Mouse (Mus musculus): ENCODE results near the gene Slc25a54. TPM values are rescaled to one million over a fixed set of nuclear protein-coding genes. Genes with fewer than 3 reads are reported as not detected.
A peak's percentile ranks its signal among the peaks of the same experiment; 100 is the strongest.

Slc25a54 gene
- polyA plus RNA-seq, 1 experiment, result not detected

GRCm38 (mm10) chr3:109084418-109084817, 4.1 kb downstream of the Slc25a54 start:
- Histone ChIP-seq H3K4me1 (ENCODE audit: control insufficient read depth, insufficient read depth, insufficient read length, low read length) (no peaks in the 10 kb centered on the region), H3K4me3 (ENCODE audit: low read depth, low read length) (no peak overlapping the region), H3K36me3 (ENCODE audit: control insufficient read depth, insufficient read depth, low read length) (no peaks in the 10 kb centered on the region), H3K27ac (ENCODE audit: insufficient read depth, low read depth, low read length) (no peak overlapping the region), H3K27me3 (ENCODE audit: control insufficient read depth, insufficient read depth, low read length) (no peaks in the 10 kb centered on the region)
- 94% methylated on average over 2 of the region's 2 CpGs for WGBS
- TF ChIP-seq POLR2A (IDR thresholded peaks at IDR 0.05; ENCODE audit: low read depth, low read length) (no peak), CTCF (IDR thresholded peaks at IDR 0.05; ENCODE audit: extremely low read depth, insufficient read length, insufficient replicate concordance, low read depth, low read length) (no peak)

GRCm38 (mm10) chr3:109088460-109088859, 8.2 kb downstream of the Slc25a54 start:
- TF ChIP-seq CTCF (IDR thresholded peaks at IDR 0.05; ENCODE audit: extremely low read depth, insufficient read length, insufficient replicate concordance, low read depth, low read length), result no peak
- TF ChIP-seq POLR2A (IDR thresholded peaks at IDR 0.05; ENCODE audit: low read depth, low read length), result no peak
- 26% methylated on average over 2 of the region's 2 CpGs for whole genome bisulfite sequencing
- no peaks in the 10 kb centered on the region for H3K36me3 ChIP-seq (ENCODE audit: control insufficient read depth, insufficient read depth, low read length)
- no peak overlapping the region for H3K27ac ChIP-seq (ENCODE audit: insufficient read depth, low read depth, low read length)
- H3K4me3 ChIP-seq (ENCODE audit: low read depth, low read length), result no peak overlapping the region
- no peaks in the 10 kb centered on the region for H3K4me1 ChIP-seq (ENCODE audit: control insufficient read depth, insufficient read depth, insufficient read length, low read length)
- H3K27me3 ChIP-seq (ENCODE audit: control insufficient read depth, insufficient read depth, low read length), result no peaks in the 10 kb centered on the region

- no peaks in the 10 kb centered on the region for H3K27me3 ChIP-seq (ENCODE audit: control insufficient read depth, insufficient read depth, low read length)
- no peak for TF ChIP-seq POLR2A (IDR thresholded peaks at IDR 0.05; ENCODE audit: low read depth, low read length)
- no peak for TF ChIP-seq CTCF (IDR thresholded peaks at IDR 0.05; ENCODE audit: extremely low read depth, insufficient read length, insufficient replicate concordance, low read depth, low read length)
- H3K4me1 ChIP-seq (ENCODE audit: control insufficient read depth, insufficient read depth, insufficient read length, low read length), result no peaks in the 10 kb centered on the region
- H3K4me3 ChIP-seq (ENCODE audit: low read depth, low read length), result no peak overlapping the region
- H3K27ac ChIP-seq (ENCODE audit: insufficient read depth, low read depth, low read length), result no peak overlapping the region
- 67% methylated on average over 8 of the region's 8 CpGs for WGBS
- no peaks in the 10 kb centered on the region for H3K36me3 ChIP-seq (ENCODE audit: control insufficient read depth, insufficient read depth, low read length)
Observed at GRCm38 (mm10) chr3:109104702-109105101, 24.4 kb downstream of the Slc25a54 start.

- H3K4me1 ChIP-seq (ENCODE audit: control insufficient read depth, insufficient read depth, insufficient read length, low read length), result peaks cover 7% of the 10 kb centered on the region; the same call in 1 of the 2 replicates
- H3K36me3 ChIP-seq (ENCODE audit: control insufficient read depth, insufficient read depth, low read length), result no peaks in the 10 kb centered on the region
- H3K27ac ChIP-seq (ENCODE audit: insufficient read depth, low read depth, low read length), result no peak overlapping the region
- H3K4me3 ChIP-seq (ENCODE audit: low read depth, low read length), result no peak overlapping the region
- TF ChIP-seq CTCF (IDR thresholded peaks at IDR 0.05; ENCODE audit: extremely low read depth, insufficient read length, insufficient replicate concordance, low read depth, low read length) (no peak), POLR2A (IDR thresholded peaks at IDR 0.05; ENCODE audit: low read depth, low read length) (no peak)
- no peaks in the 10 kb centered on the region for H3K27me3 ChIP-seq (ENCODE audit: control insufficient read depth, insufficient read depth, low read length)
Observed at GRCm38 (mm10) chr3:109117136-109117535, 36.9 kb downstream of the Slc25a54 start.

- H3K4me3 ChIP-seq (ENCODE audit: low read depth, low read length), result no peak overlapping the region
- no peaks in the 10 kb centered on the region for H3K27me3 ChIP-seq (ENCODE audit: control insufficient read depth, insufficient read depth, low read length)
- no peaks in the 10 kb centered on the region for H3K36me3 ChIP-seq (ENCODE audit: control insufficient read depth, insufficient read depth, low read length)
- peaks cover 7% of the 10 kb centered on the region; the same call in 1 of the 2 replicates for H3K4me1 ChIP-seq (ENCODE audit: control insufficient read depth, insufficient read depth, insufficient read length, low read length)
- 83% methylated on average over 5 of the region's 5 CpGs for WGBS
- TF ChIP-seq POLR2A (IDR thresholded peaks at IDR 0.05; ENCODE audit: low read depth, low read length), result no peak
- TF ChIP-seq CTCF (IDR thresholded peaks at IDR 0.05; ENCODE audit: extremely low read depth, insufficient read length, insufficient replicate concordance, low read depth, low read length), result no peak
- no peak overlapping the region for H3K27ac ChIP-seq (ENCODE audit: insufficient read depth, low read depth, low read length)
Observed at GRCm38 (mm10) chr3:109119562-109119961, 39.3 kb downstream of the Slc25a54 start.

- Histone ChIP-seq H3K36me3 (ENCODE audit: control insufficient read depth, insufficient read depth, low read length) (no peaks in the 10 kb centered on the region), H3K27ac (ENCODE audit: insufficient read depth, low read depth, low read length) (no peak overlapping the region), H3K4me1 (ENCODE audit: control insufficient read depth, insufficient read depth, insufficient read length, low read length) (peaks cover 7% of the 10 kb centered on the region; the same call in 1 of the 2 replicates), H3K4me3 (ENCODE audit: low read depth, low read length) (no peak overlapping the region), H3K27me3 (ENCODE audit: control insufficient read depth, insufficient read depth, low read length) (no peaks in the 10 kb centered on the region)
- 91% methylated on average over 5 of the region's 5 CpGs for WGBS
- TF ChIP-seq CTCF (IDR thresholded peaks at IDR 0.05; ENCODE audit: extremely low read depth, insufficient read length, insufficient replicate concordance, low read depth, low read length) (no peak), POLR2A (IDR thresholded peaks at IDR 0.05; ENCODE audit: low read depth, low read length) (no peak)
Observed at GRCm38 (mm10) chr3:109119973-109120372, 39.7 kb downstream of the Slc25a54 start.

- peaks cover 4% of the 10 kb centered on the region; the same call in 1 of the 2 replicates for H3K36me3 ChIP-seq (ENCODE audit: control insufficient read depth, insufficient read depth, low read length)
- 1% methylated on average over 44 of the region's 49 CpGs for WGBS
- TF ChIP-seq CTCF (IDR thresholded peaks at IDR 0.05; ENCODE audit: extremely low read depth, insufficient read length, insufficient replicate concordance, low read depth, low read length) (no peak), POLR2A (IDR thresholded peaks at IDR 0.05; ENCODE audit: low read depth, low read length) (peak; percentile 28; the same call in 1 of the 2 replicates)
Observed at GRCm38 (mm10) chr3:109122641-109123530, 42.6 kb downstream of the Slc25a54 start, which contains the start of gene Slc25a24. TSS of gene Slc25a24 (plus strand) at chr3:109123149.

More at GRCm38 (mm10) chr3:109122641-109123530, 42.6 kb downstream of the Slc25a54 start, which contains the start of gene Slc25a24:
- Histone ChIP-seq H3K4me3 (ENCODE audit: low read depth, low read length) (peak within 1 kb of the TSS; percentile 97), H3K27me3 (ENCODE audit: control insufficient read depth, insufficient read depth, low read length) (no peaks in the 10 kb centered on the region), H3K27ac (ENCODE audit: insufficient read depth, low read depth, low read length) (peak within 1 kb of the TSS; percentile 99), H3K4me1 (ENCODE audit: control insufficient read depth, insufficient read depth, insufficient read length, low read length) (peaks cover 14% of the 10 kb centered on the region)

Data from small intestine, adult 2 months (tissue).